Mouse (Mus musculus) urinary bladder, adult 18-20 months (tissue): ENCODE results near the gene Mcoln1.

Source experiments
- DNase-seq, 2 experiments: peaks; one replicate each; pipeline ENCODE4 v3.0.0; 2022; ENCODE audit warnings: low spot score in 2 of 2, mixed read lengths in 2 of 2

Gene Mcoln1

DNA sequence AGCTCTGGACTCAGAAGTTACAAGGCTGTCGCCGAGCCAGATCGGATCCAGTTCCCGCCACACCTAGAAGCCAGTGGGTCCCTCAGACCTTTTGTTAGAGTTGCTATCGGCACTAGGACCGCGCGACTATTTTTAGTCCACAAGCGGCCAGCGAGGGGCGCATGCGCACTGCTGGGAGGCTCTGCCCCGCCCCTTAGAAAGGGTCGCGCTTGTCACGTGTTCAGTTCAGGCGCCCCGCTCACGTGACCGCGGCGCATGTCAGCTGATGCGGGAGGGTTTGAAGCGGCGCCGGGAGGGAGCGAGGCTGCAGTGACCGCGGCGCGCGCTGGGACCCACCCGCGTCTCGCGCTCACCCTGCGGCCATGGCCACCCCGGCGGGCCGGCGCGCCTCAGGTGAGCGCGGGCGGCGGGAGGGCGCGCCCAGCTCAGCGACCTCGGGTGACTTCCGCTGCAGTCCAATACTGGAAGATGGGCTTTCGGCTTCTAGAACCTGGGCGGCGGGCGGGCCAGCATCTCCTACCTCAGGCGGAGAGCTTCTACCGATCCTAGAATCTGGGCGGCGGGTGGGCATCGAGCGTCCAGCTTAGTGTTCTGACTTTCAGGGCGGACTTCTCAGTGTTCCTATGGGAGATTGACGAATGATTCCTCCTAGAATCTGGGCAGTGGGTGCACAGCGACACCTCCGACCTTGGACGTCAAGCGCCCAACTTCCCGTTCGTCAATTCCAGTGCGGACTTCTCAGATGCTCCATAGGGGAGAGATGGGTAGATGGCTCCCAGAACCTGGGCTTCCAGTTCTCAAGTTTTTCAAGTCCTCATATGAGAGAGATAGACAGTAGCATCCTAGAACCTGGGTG is at the start of gene Mcoln1:
TSS of gene Mcoln1 (plus strand) at position 223 of the 856 bp plus-strand sequence.
- peak; percentile 94 to 98 for DNase-seq

DNA sequence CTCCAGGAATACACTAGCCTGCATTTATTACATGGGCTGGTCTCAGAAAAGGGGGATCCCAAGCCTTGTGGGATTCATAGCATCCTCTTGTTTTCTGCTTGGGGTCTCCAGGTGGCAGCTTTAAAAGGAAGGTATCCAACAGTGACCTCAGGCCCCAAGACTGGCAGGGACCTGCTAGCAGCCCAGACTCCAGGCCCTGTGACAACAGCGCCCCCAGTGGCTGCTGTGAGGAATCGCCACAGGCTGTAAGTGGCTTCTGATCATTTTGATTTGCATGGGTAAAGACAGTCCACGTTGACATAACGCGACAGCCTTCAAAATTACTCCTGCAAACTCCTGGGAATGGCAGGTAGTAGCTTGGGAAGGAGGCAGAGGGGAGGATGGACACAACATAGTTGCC is 49.6 kb upstream of the Mcoln1 start:
- DNase-seq: peak; percentile 31 to 39

DNA sequence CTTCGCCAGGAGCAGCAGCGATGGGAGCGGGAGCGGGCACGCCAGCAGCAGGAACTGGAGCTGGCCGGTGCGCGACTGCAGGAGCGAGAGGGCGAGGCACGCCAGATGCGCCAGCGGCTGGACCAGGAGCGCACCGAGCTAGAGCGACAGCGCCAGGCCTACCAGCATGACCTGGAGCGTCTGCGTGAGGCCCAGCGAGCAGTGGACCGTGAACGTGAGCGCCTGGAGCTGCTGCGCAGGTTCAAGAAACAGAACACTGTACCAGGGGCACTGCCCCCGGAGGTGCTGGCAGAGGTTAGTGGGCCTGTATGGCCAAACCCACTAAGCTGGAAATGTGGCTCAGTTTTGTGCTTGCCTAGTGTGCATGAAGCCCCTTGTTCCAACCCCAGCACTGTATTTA is 48.3 kb upstream of the Mcoln1 start:
- no peak for DNase-seq

GRCm38 (mm10) chr8:3463248-3463647 is 37.0 kb upstream of the Mcoln1 start:
- no peak for DNase-seq

- no peak for DNase-seq
Observed at GRCm38 (mm10) chr8:3464309-3464708, 35.9 kb upstream of the Mcoln1 start.

DNA sequence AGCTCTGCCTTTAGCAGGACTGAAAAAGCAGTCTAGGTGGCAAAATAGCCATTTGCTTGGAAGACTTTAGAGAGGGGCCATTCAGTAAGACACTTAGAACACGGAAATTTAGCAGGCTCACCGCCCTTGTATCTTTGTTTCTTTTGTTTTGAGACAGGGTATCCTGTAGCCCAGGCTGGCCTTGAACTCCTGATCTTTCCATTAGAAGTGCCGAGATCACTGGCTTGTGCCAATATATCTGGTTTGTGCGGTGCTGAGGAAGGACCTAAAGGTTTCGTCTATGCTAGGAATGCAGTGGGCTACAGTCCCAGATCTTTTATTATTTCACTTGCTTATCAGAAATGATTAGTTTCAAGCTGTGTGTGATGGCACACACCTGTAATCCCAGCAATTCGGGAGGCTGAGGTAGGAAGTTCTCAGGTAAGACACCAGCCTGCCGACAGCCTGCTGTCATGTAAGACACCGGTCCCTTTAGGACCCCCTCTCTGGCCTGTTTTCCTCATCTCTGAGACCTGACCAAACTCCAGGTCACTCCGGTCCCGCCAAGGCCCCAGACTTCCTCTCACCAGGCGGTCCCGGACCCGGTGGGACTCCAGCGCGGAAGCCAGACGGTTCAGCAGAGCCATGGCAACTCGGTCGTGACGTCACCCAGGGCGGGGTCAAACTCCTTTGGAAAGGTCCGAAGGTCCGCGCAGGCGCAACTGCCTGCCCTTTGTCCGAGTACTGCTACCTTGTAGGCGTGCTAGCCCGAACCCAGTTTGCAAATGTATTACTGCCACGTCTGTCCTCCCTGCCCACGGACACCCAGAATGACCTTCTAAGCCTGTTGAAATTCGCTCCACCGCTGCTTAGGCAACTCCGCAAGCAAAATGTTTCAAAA is 33.0 kb upstream of the Mcoln1 start, which contains the start of gene Pex11g:
TSS of gene Pex11g (minus strand) at position 675 of the 880 bp plus-strand sequence.
- DNase-seq: peak; percentile 99

DNA sequence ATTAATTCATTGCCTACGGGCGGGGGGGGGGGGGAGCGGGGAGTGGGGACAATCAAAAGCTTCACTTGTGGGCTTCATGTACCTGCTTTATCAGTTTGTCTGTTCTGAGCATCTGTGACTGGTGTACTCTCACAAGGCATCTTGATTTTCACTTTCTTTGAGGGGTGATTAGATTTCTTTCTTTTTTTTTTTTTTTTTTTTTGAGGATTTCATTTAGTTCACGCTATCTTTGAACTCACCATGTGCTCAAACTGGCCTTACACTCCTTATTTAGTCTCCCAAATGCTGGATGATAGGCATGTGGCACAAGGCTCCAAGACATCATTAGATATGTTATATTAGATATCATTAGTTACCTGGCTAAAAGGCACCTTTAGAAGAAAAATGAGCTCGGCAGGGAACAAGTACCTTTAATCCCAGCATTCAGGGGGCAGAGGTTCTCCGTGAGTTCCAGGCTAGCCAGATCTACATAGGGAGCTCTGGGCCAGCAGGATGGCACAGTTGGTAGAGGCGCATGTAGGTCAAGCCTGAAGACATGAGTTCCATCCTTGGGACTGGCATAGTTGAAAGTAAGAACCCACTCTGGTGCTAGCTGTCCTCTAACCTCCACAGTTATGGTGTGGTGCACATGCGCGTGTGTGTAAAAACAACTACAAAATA is 32.2 kb upstream of the Mcoln1 start:
- no peak for DNase-seq

DNA sequence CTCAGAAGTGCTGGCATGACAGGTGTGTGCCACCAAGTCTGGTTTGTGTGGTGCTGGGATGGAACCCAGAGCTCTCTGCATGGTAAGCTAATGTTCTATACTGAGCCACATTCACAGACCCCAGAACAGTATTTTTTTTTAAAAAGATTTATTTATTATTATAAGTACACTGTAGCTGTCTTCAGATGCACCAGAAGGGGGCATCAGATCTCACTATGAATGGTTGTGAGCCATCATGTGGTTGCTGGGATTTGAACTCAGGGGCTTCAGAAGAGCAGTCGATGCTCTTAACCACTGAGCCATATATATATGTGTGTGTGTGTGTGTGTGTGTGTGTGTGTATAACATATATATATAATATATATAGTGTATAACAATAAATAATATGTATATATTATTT is 31.4 kb upstream of the Mcoln1 start:
- DNase-seq: no peak

DNA sequence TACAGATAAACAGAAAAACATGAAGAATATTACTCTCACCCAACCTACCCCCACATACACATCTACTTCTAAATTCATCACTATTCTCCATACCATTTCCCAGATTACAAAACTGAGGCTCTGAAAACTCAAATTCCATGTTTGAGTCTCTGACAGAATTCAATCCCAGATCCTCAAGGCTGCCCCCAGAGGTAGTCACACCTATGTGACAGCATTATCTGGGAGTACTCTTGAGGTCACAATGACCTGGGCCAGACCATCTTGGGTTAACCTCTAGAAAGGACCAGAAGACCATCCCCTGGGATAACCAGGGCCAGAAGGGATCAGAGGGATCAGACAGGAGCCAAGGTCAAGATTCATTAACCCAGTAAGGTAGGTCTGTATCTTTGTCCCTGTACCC is 29.7 kb upstream of the Mcoln1 start, which contains the start of gene Tex45:
TSS of gene Tex45 (plus strand) at position 301 of the 400 bp plus-strand sequence.
- no peak for DNase-seq

DNA sequence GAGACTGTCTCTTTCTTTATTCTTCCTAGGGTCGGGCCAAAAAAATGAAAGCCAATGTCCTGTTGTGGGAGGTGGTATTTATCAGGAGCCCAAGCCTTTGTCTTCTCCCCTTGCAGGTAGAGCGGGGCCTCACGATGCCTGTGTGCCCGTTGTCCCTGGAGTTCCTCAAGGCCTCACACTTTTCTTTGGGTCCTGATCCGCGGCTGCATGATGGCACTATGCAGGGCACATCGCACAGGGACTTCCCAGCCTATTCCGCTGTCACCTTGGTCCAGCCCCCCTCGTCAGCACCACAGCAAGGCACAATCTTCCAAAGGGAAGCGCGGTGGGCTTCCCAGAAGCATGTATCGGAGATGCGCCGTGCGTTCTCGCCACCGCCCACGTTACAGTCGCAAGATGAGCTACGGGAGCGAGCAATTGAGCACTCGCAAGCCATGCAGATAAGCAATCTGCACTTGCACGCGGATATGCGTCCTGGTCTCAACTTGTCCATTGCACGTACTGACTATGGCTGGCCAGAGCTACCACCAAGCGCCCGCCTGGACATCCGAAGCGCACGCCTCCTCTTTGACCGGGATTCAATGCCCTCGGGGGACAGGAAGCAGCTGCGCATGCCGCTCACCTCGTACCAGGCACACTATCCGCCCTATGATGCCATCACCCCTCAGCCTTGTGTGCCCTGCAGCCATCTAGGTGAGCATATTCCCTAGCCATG is 24.4 kb upstream of the Mcoln1 start:
- no peak for DNase-seq

GRCm38 (mm10) chr8:3480221-3480785 is 20.0 kb upstream of the Mcoln1 start:
- no peak for DNase-seq

DNA sequence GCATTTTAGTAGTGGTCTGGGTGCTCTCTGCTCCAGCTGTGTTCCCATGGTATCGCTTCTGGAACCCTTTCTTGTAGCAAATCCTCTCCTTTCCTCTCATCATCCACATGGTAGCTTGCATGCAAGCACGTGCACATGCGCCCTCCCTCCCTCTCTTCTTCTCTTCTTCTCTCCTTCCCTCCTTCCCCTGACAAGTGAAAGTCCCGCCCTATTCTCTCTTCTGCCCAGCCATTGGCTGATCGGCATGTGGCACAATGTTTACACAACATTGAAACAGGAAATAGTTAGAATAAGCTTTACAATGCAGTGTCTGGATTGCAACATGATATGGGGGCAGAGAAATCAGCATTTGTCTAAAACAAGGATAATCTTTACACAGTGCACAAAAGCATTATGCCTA is 18.7 kb upstream of the Mcoln1 start:
- DNase-seq: no peak

- no peak for DNase-seq
Observed at GRCm38 (mm10) chr8:3482240-3482740, 18.0 kb upstream of the Mcoln1 start.

DNA sequence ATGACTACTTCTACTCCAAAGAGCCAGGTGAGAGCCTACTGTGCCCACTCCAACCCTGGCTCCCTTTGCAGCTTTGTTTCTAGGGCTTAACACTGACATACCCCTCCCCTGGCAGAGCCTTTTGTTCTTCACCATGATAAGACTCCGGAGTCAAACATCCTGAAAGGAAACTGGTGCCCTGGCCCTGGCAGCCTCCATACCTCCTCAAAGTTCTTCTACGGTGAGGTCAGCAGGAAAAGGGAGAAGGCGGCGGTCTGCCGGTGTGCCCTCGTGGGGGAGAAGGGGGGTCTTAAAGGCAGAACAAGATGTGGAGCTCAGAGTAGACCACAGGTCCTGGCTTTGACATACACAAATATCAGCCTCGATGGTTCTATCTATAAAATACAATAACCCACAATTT is 16.7 kb upstream of the Mcoln1 start:
- DNase-seq: no peak

DNA sequence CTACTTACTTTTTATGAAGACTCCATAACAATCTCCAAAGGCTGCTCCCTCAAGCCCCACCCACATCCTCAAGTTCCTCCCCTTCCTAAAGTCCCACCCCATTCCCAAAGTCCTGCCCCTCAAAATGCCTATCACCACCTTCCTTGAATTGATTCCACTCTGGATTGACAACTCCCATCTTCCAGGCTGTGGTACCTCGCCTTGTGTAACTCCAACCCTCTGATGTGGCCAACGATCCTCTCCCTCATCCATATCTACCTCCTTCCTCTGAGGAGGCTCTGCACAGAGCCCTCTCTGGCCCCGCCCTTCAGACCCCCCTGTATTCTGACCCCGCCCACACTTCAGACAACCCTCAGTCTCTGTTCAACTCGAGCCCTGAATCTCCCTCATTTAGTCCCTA is 15.1 kb upstream of the Mcoln1 start:
- no peak for DNase-seq

DNA sequence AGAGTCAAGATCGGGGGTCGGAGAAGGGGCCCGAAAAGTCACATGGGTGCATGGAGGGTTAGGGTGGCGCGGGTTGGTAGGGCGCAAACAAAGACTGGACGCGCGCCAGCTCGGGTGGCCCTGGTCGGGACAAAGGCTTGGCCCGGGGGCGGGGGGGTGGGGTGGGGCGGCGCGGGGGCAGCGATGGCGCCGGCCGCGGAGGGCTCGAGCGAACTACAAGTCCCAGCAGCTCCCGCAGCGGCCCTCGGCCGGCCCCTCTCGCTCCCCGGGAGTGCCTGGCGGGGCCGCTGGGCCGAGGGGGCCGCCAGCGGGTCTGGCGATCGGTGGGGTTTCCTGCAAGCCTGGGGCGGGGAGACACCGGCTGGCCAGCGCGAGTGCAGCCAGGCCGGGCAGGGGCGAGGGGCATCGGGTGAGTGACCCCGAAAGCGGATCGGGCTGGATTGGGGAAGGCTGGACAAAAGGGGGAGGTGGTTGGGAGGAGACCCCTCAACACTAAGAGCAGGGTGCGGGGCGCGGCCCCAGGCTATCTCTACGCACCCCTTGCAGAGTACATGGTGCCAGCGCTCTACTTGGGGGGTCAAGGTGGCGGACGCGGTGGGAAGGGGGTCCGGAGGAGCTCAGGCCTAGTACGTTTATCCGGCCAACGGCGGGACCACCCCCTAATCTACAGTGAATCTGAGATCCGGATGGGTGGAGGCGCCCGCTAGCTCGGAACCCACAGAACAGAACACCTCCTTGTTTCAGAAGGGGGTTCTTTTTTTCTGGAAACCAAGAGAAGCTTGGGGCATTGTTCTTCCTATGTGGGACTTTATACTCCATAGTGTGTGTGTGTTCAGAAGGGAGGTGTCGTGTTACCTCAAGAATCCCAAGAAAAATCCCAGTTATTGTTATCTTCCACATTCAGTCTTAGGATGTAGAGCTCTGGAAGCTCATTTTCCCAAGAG is 7.1 kb upstream of the Mcoln1 start, which contains the start of gene Zfp358:
TSS of gene Zfp358 (plus strand) at position 238 of the 944 bp plus-strand sequence.
- peak; percentile 53 to 63 for DNase-seq

- no peak for DNase-seq
Observed at GRCm38 (mm10) chr8:3493845-3494208, 6.4 kb upstream of the Mcoln1 start.

- DNase-seq: no peak
Observed at GRCm38 (mm10) chr8:3495578-3496427, 4.5 kb upstream of the Mcoln1 start.

DNA sequence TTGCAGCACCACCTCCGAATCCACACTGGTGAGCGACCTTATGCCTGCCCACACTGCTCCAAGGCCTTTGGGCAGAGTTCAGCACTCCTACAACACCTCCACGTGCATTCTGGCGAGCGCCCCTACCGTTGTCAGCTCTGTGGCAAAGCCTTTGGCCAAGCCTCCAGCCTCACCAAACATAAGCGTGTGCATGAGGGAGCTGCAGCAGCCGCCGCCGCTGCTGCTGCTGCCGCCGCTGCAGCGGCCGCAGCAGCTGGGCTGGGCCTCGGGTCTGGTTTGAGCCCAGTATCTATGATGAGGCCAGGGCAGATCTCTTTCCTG is 3.9 kb upstream of the Mcoln1 start:
- no peak for DNase-seq
